Mouse (Mus musculus) layer of hippocampus, postnatal 36 days (tissue): ENCODE data around the gene Tmem156. TPM values are rescaled to one million over a fixed set of nuclear protein-coding genes. Genes with fewer than 3 reads are reported as not detected.

Experiments used
- DNase-seq, 2 experiments: peaks; one replicate each; pipeline ENCODE4 v3.0.0; 2022
- total RNA-seq, 2 experiments: library from RNA; stranded (reverse); gene quantifications; 2 replicates each; pipeline ENCODE4 v1.2.3; 2021

The Tmem156 gene
- total RNA-seq, 2 experiments from 2014 or later: 0.58 to 0.60 TPM

- no peak for DNase-seq
Observed at GRCm38 (mm10) chr5:65046442-65047284, 45.3 kb downstream of the Tmem156 start.

DNA sequence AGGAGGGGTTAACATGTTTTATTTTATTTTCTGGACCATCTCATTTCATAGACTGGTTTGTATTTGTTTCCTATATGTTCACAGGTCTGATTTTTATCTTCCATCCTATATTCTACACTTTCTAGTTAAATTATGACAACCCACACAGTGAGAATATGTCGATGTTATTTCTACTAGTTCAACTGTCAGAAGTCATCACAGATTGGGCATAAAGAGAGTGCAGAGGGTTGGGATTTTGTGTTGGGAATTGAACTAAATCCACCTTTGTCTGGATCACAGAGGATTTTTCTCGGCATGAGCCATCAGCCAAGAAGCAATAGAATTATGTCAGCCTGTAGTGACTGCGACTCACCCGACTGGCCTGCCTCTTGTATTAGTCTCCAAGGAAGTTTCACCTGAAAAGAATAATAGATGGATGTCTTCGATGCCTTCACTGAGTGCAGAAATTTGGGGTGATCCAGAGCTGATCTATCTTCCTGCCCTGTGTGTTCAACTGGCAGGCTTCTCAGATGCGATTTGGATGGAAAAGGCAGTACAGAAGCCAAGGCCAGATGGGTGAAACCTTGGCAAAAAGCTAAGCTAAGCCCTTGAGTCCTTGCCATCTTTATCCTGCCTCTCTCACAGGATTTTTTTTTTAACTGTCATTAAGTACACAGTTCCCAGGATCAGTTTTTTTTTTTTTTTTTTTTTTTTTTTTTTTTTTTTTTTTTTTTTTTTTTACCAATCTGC lies 46.1 kb downstream of the Tmem156 start:
- DNase-seq: peak; percentile 23 to 33

DNA sequence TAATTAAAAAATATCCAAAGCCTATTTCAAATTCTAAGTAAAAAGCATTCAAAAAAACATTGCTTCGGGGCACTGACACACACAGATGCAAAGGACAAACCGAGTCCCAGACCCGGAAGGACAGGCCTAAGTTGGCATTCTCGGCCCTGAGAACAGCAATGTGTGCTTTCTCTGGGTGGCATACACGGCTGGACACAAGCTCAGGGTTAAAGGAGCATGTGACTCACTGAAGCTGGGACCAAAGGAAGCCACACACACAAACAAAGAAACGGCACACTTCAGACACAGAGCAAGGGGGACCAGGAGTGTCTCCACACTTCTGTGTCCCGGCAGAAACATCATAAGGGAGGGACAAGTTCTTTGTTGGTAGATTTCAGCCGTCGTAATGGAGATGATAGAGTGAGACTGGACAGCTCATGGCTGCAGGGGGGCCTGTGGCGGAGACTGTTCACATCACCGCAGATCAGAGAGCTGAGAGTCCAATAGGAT lies 48.5 kb downstream of the Tmem156 start:
- DNase-seq: no peak

DNA sequence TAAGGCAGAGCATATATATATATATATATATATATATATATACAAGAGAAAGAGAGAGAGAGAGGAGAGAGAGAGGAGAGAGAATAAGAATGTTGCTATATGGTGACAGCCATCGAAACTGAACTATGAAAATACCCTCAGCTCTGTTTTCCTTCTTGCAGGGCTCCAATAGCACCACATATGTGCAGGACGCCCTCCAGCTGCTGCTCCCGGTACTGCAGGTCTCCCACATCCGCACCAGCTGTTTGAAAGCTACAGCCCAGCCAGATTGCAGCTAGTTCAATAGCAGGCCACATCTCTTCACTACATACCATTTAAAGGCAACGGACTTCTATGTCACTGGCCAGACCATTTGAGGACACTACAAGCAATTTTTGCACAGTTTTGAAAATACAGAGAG lies 51.5 kb downstream of the Tmem156 start:
- DNase-seq: no peak

- no peak for DNase-seq
Observed at GRCm38 (mm10) chr5:65038811-65039571, 52.9 kb downstream of the Tmem156 start.

DNA sequence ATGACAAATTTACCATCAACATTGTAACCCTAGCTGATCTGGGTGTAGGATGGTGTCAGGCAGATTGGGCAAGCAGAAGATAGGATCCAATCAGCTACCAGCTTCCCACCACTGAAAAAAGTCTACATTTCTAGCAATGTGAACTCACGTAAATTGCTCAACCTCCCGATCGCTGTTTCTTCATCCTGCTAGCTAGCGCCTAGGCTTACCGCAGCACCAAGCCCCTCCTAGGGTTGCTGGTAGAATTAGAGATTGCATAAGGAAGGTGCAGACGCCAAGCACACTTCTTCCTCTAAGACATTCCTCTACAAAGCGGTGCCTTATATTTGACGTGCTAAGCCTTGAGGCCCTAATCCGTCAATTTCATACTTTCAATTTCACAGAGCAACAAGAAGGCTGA lies 53.6 kb downstream of the Tmem156 start:
- no peak for DNase-seq

DNA sequence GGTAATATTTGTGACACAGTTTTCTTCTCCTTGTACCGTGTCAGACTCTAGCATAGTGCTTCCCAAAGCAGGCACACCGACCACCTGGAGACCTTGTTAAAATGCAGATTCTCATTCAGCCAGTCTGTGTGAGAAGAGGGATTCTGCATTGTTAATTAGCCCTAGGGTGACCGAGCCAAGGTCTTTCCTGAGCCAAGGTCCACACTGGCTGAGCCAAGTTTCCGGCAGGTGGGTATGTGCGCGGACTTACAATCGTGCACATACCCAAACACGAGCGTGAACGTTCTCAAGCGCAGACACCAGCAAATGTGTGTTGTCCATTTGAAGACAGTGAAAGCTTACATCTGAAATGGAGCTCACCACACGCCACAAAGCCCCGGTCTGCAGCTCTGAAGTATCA lies 55.3 kb downstream of the Tmem156 start:
- peak in 1 of 2 experiments; percentile 34 for DNase-seq

- DNase-seq: no peak
Observed at GRCm38 (mm10) chr5:65028019-65028418, 63.9 kb downstream of the Tmem156 start.

DNA sequence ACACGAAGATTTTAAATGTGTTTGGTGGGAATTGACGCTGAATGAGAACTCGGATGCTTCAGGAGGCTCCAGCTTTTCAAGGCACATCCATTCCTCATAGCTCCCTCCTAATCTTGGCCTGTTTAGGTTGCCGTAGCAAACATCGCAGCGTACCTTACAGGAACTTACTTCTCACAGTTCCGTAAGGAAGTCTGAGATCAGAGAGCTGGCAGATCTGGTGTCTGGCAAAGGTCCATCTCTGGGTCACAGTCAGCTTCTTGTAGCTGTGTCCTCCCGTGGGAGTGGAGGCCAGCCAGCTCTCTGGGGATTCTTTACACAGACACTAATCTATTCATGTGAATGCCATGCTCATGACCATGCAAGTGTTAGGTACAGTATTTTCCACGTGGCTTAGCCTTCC lies 65.2 kb downstream of the Tmem156 start:
- no peak for DNase-seq

- DNase-seq: no peak
Observed at GRCm38 (mm10) chr5:65025916-65026315, 66.0 kb downstream of the Tmem156 start.

GRCm38 (mm10) chr5:65024641-65025040 lies 67.3 kb downstream of the Tmem156 start:
- DNase-seq: no peak

DNA sequence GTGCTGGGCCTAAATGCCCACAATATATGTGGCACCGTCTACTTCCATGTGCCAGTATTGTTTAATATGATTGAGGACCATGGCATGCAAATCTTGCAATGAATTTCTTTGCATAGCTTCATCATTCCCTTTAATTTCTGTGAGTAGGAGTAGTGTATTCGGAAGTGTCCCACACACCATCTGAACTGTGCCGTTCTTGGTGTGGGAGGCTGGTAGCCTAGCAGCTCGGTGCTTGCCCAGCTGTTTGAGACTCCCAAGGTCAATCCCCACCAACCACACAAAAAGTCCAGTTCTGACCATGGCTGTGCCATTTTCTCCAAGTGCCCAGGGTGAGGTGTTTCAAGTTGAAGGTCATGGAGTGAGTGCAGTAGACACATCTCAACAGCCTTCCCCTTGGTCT lies 69.9 kb downstream of the Tmem156 start:
- peak; percentile 19 to 25 for DNase-seq

GRCm38 (mm10) chr5:65019823-65020222 lies 72.1 kb downstream of the Tmem156 start:
- peak in 1 of 2 experiments; percentile 37 for DNase-seq

DNA sequence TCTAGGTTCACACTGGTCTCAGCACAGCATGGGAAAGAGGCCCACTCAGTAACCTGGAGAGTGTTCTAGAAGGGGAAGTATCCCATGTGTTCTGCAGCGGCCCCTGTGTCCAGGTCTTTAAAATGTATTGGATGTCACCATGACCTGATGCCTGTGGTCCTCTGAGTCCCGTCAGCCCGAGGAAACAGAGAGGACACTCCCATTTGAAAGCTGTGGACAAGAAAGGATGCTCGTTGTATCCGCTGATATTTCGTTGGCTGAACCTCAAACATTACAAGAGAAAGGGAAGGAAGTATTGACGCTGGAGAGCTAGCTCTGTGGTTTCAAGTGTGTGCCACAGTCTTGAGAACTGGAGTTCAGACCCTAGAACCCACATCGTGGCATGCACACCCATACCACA lies 72.8 kb downstream of the Tmem156 start:
- no peak for DNase-seq

DNA sequence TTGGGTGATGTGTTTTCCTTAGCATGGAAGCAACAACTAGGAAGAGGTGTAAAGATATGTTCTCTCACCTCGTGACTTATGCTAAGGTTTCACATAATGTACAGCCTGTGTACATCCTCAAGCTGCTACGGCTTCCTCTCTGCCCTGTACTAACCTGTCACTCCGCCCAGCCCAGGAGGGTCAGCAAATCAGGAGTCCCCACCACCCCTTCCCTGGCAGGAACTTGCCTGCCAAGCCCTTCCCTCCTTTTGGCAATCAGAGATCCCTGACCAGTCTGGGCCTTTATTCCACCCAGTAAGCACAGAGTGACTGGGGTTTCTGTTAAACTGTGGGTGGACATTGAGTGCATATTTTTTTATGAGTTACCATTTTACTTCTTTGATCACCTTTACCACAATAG lies 76.4 kb downstream of the Tmem156 start:
- no peak for DNase-seq

DNA sequence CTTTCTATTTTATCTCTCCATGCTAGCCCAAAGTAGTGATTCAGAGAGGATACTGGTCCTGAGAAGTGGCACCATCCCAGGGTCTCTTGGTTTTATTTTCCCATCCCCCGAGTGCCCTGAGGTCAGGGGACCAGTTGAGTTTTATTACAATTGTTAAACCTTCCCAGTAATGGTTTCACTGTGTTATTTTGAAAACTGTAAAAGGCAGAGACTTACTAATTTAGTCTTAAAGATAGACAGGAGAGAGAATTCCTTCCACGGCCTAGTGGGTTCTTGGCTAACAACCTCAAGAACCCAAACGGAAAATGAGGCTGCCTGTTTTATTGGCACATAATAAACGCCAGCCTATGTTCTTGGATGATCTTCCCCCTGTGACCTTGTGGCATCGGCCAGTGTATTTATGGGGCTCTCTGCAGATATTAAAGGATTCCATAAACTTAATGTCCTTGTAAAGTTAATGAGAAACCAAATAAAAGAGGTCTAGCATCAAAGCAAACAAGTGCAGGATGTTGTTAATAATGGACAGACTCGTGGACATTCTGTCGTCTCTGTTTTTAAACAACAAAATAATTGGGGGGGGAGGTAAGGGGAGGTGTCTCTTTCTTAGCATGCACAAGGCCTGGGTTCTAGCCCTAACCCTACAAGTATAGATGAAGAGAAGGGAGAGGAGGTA lies 79.9 kb downstream of the Tmem156 start:
- DNase-seq: no peak

DNA sequence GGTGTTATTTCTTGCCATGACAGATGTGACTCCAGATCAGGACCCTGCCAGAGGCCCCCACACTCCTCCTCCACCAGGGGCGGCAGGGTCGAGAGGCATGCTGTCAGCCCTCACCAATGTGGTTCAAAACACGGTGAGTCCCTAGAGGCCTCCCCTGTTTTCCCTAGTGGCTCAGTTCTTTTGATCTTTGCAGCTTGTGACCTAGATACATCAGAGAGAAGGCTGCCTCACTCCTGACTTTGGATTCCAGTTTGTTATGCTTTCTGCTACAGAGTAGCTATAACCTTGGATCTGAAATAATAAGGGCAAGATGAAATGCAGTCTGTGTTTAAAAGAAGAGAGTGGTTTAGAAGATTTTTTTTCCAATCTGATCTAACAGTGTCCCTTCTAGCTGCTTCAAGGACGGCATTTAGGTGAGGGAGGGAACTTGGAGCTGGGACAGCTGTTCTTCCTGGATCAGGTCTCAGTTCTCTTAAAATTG lies 85.9 kb downstream of the Tmem156 start:
- no peak for DNase-seq

DNA sequence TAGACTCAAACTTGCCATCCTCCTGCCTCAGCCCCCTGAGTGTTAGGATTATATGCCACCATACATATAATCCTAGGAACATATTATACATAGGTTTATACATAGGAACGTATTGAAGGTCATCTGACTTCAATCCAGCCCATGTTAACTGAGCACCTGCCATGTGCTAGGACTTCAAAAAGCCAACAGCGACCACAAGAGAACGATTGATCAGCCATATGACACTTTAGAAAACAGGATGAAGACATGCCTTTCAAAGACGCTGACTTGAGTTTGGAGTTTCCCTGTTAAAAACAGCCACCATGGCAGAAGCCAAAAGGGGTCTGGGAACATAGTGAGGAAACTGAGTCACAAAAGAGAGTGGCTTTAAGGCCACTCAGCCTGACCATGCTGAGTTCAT lies 86.7 kb downstream of the Tmem156 start:
- DNase-seq: no peak
